Mouse (Mus musculus): Measurements from ENCODE around the gene Pdha1. TPM values are rescaled to one million over a fixed set of nuclear protein-coding genes. Genes with fewer than 3 reads are reported as not detected.

The Pdha1 gene
- total RNA-seq, 1 experiment: 159 TPM

DNA sequence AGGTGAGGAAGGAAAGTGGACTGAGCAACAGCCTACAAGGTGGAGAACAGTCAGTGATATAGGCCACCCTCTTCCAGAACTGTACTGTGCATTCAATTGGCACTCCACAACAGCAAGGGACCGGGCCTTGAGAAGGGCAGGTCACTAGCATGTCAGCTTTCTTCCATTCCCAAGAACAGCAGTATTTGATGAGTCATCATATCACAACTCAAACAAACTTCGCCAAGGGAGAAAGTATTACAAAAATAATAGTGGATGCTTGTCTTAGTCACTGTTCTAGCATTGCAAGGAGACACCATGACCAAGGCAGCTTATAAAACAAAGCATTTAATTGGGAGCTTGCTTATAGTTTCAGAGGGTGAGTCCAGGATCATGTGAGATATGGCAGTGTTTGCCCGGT, 26.0 kb upstream of the Pdha1 start:
- Histone ChIP-seq H3K4me1 (ENCODE audit: control insufficient read depth in 2 of 2, insufficient read depth in 2 of 2, low read length in 2 of 2, poor library complexity in 1 of 2) (no peaks in the 10 kb centered on the region), H3K4me3 (ENCODE audit: insufficient read depth in 1 of 2, low read depth in 1 of 2, low read length in 2 of 2, poor library complexity in 1 of 2, severe bottlenecking in 1 of 2) (no peak overlapping the region), H3K27ac (ENCODE audit: insufficient read depth, low read depth, low read length, poor library complexity, severe bottlenecking) (no peak overlapping the region), H3K9me3 (ENCODE audit: control insufficient read depth, insufficient read depth, low read depth, low read length) (no peaks in the 10 kb centered on the region), H3K9ac (ENCODE audit: insufficient read depth, low read depth, low read length, poor library complexity, severe bottlenecking) (no peak overlapping the region), H3K36me3 (ENCODE audit: control insufficient read depth, insufficient read depth, low read length, poor library complexity, severe bottlenecking) (no peaks in the 10 kb centered on the region)
- in situ Hi-C loops (cut with MboI; ENCODE audit: low sequenced_read_pairs in 2 of 2, unreplicated experiment in 2 of 2): no loop called here
- no peak for DNase-seq (ENCODE audit: low read depth, low spot score)
- TF ChIP-seq MAFK (IDR thresholded peaks at IDR 0.05; ENCODE audit: insufficient read depth, low read depth, low read length) (peak; percentile 34; the same call in 1 of the 2 replicates), ZNF384 (IDR thresholded peaks at IDR 0.05; ENCODE audit: low read depth, low read length) (no peak)

DNA sequence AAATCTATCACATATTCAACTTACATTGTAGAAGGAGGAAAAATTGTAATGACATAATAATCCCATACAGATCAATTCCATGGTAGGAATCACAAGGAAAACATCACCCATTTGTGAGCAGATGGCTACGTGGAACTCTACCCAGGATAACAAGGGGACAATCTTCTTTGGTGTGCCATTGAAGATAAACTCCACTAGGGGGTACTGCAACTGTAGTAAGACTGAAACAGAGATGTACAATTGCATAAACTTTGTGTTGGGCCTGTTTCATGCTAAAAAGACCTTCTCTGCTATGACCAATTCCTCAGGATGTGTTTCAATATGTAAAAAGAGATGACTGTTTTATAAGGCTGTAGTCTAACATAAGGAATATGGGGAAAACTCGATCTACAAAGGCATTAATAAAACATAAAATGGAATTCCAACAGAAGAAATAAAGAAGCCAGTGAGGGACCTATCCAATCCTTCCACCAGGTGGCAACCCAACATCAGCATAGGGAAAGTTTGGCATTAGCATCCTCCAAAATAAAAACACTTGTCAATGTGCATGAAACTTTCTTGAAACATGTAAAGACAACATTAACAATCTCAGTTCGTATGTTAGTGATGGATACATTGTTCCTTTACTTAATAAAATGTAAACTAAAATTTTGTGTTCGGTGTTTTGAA, 15.1 kb upstream of the Pdha1 start:
- Histone ChIP-seq H3K9me3 (ENCODE audit: control insufficient read depth, insufficient read depth, low read depth, low read length) (no peaks in the 10 kb centered on the region), H3K4me3 (ENCODE audit: insufficient read depth in 1 of 2, low read depth in 1 of 2, low read length in 2 of 2, poor library complexity in 1 of 2, severe bottlenecking in 1 of 2) (no peak overlapping the region), H3K27ac (ENCODE audit: insufficient read depth, low read depth, low read length, poor library complexity, severe bottlenecking) (no peak overlapping the region), H3K4me1 (ENCODE audit: control insufficient read depth in 2 of 2, insufficient read depth in 2 of 2, low read length in 2 of 2, poor library complexity in 1 of 2) (no peaks in the 10 kb centered on the region), H3K9ac (ENCODE audit: insufficient read depth, low read depth, low read length, poor library complexity, severe bottlenecking) (no peak overlapping the region), H3K36me3 (ENCODE audit: control insufficient read depth, insufficient read depth, low read length, poor library complexity, severe bottlenecking) (no peaks in the 10 kb centered on the region)
- TF ChIP-seq ZC3H11A (IDR thresholded peaks at IDR 0.05; ENCODE audit: borderline replicate concordance, low read depth, low read length) (no peak), CHD2 (IDR thresholded peaks at IDR 0.05; ENCODE audit: low read depth, low read length) (no peak), MAFK (IDR thresholded peaks at IDR 0.05; ENCODE audit: insufficient read depth, low read depth, low read length) (no peak)
- no peak for DNase-seq (ENCODE audit: low read depth, low spot score)
- in situ Hi-C loops (cut with MboI; ENCODE audit: low sequenced_read_pairs in 2 of 2, unreplicated experiment in 2 of 2): no loop called here

DNA sequence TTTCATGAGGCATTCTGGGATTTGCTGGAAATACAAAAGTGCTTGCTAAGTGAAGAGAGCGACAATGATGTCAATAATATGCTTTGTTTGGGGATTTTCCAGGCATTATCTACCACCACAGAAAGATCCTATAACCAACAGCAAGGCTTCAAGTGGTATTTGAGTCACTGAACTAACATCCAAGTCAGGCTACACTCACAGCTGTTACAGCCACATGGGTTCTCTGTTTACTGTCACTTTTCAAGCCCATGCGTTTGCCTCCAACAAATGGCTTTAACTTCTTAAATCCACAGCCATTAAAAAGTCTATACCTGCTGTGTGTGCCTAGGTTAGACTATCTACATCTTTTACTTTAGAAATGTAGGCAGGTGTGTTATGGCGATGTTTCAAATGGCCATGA, 10.6 kb upstream of the Pdha1 start:
- Histone ChIP-seq H3K27ac (ENCODE audit: insufficient read depth, low read depth, low read length, poor library complexity, severe bottlenecking) (no peak overlapping the region), H3K9ac (ENCODE audit: insufficient read depth, low read depth, low read length, poor library complexity, severe bottlenecking) (no peak overlapping the region), H3K4me3 (ENCODE audit: insufficient read depth in 1 of 2, low read depth in 1 of 2, low read length in 2 of 2, poor library complexity in 1 of 2, severe bottlenecking in 1 of 2) (no peak overlapping the region), H3K4me1 (ENCODE audit: control insufficient read depth in 2 of 2, insufficient read depth in 2 of 2, low read length in 2 of 2, poor library complexity in 1 of 2) (no peaks in the 10 kb centered on the region), H3K9me3 (ENCODE audit: control insufficient read depth, insufficient read depth, low read depth, low read length) (no peaks in the 10 kb centered on the region), H3K36me3 (ENCODE audit: control insufficient read depth, insufficient read depth, low read length, poor library complexity, severe bottlenecking) (no peaks in the 10 kb centered on the region)
- no peak for TF ChIP-seq ZNF384 (IDR thresholded peaks at IDR 0.05; ENCODE audit: low read depth, low read length)
- DNase-seq (ENCODE audit: low read depth, low spot score): no peak
- in situ Hi-C loops (cut with MboI; ENCODE audit: low sequenced_read_pairs in 2 of 2, unreplicated experiment in 2 of 2): no loop called here

DNA sequence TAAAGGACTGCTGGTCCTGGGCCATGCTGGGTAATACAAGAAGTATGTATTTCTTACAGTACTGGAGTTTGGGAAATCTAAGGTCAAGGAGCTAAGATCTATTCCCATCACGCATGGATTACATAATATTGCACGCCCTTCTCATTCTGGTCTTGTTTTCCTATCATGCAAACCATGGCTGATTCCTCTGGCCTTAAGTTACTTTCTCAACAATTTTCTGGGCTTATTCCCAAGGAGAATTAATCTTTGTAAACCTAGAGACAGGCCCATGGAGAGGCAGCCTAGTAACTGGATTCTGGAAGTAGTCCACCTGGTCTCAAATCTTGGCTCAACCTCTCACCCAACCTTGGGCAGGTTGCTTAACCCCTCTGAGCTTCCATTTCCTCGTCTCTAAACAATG, 9.2 kb upstream of the Pdha1 start:
- no peak overlapping the region for H3K27ac ChIP-seq (ENCODE audit: insufficient read depth, low read depth, low read length, poor library complexity, severe bottlenecking)
- no peak overlapping the region for H3K9ac ChIP-seq (ENCODE audit: insufficient read depth, low read depth, low read length, poor library complexity, severe bottlenecking)
- DNase-seq (ENCODE audit: low read depth, low spot score): no peak
- no peaks in the 10 kb centered on the region for H3K36me3 ChIP-seq (ENCODE audit: control insufficient read depth, insufficient read depth, low read length, poor library complexity, severe bottlenecking)
- TF ChIP-seq HCFC1 (IDR thresholded peaks at IDR 0.05; ENCODE audit: borderline replicate concordance, insufficient read depth, low read length) (no peak), ZNF384 (IDR thresholded peaks at IDR 0.05; ENCODE audit: low read depth, low read length) (no peak), CHD2 (IDR thresholded peaks at IDR 0.05; ENCODE audit: low read depth, low read length) (no peak), ZC3H11A (IDR thresholded peaks at IDR 0.05; ENCODE audit: borderline replicate concordance, low read depth, low read length) (no peak), MAFK (IDR thresholded peaks at IDR 0.05; ENCODE audit: insufficient read depth, low read depth, low read length) (no peak)
- in situ Hi-C loops (cut with MboI; ENCODE audit: low sequenced_read_pairs in 2 of 2, unreplicated experiment in 2 of 2): no loop called here
- no peaks in the 10 kb centered on the region for H3K4me1 ChIP-seq (ENCODE audit: control insufficient read depth in 2 of 2, insufficient read depth in 2 of 2, low read length in 2 of 2, poor library complexity in 1 of 2)
- no peak overlapping the region for H3K4me3 ChIP-seq (ENCODE audit: insufficient read depth in 1 of 2, low read depth in 1 of 2, low read length in 2 of 2, poor library complexity in 1 of 2, severe bottlenecking in 1 of 2)
- H3K9me3 ChIP-seq (ENCODE audit: control insufficient read depth, insufficient read depth, low read depth, low read length): no peaks in the 10 kb centered on the region

DNA sequence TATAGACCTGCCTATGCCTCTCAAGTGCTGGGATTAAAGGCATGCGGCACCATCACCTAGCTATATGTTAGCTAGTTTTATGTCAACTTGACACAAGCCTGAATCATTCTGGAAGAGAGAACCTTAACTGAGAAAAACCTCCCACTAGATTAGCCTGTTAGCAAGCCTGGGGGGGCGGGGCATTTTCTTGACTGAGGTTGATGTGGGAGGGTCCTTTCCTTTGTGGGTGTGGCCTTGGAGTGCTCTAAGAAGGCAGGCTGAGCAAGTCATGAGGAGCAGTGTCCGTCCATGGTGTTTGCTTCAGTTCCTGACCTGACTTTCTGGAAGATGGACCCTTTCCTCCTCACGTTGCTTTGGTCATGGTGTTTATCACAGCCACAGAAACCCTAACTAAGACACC, 8.6 kb upstream of the Pdha1 start:
- no peak overlapping the region for H3K9ac ChIP-seq (ENCODE audit: insufficient read depth, low read depth, low read length, poor library complexity, severe bottlenecking)
- H3K36me3 ChIP-seq (ENCODE audit: control insufficient read depth, insufficient read depth, low read length, poor library complexity, severe bottlenecking): no peaks in the 10 kb centered on the region
- H3K27ac ChIP-seq (ENCODE audit: insufficient read depth, low read depth, low read length, poor library complexity, severe bottlenecking): no peak overlapping the region
- H3K4me1 ChIP-seq (ENCODE audit: control insufficient read depth in 2 of 2, insufficient read depth in 2 of 2, low read length in 2 of 2, poor library complexity in 1 of 2): no peaks in the 10 kb centered on the region
- TF ChIP-seq CHD2 (IDR thresholded peaks at IDR 0.05; ENCODE audit: low read depth, low read length) (no peak), ZNF384 (IDR thresholded peaks at IDR 0.05; ENCODE audit: low read depth, low read length) (no peak), MAFK (IDR thresholded peaks at IDR 0.05; ENCODE audit: insufficient read depth, low read depth, low read length) (no peak), ZC3H11A (IDR thresholded peaks at IDR 0.05; ENCODE audit: borderline replicate concordance, low read depth, low read length) (no peak), HCFC1 (IDR thresholded peaks at IDR 0.05; ENCODE audit: borderline replicate concordance, insufficient read depth, low read length) (no peak)
- no peak for DNase-seq (ENCODE audit: low read depth, low spot score)
- H3K4me3 ChIP-seq (ENCODE audit: insufficient read depth in 1 of 2, low read depth in 1 of 2, low read length in 2 of 2, poor library complexity in 1 of 2, severe bottlenecking in 1 of 2): no peak overlapping the region
- in situ Hi-C loops (cut with MboI; ENCODE audit: low sequenced_read_pairs in 2 of 2, unreplicated experiment in 2 of 2): no loop called here
- H3K9me3 ChIP-seq (ENCODE audit: control insufficient read depth, insufficient read depth, low read depth, low read length): no peaks in the 10 kb centered on the region
